Mouse (Mus musculus) hindbrain, embryonic 10.5 days (tissue): ENCODE data around the gene Wdr90. TPM values are rescaled to one million over a fixed set of nuclear protein-coding genes. Genes with fewer than 3 reads are reported as not detected.
A peak's percentile ranks its signal among the peaks of the same experiment; 100 is the strongest.

ENCODE experiments used
- DNase-seq: peaks from one replicate; pipeline ENCODE4 v3.0.0-alpha.2; 2017; ENCODE audit warnings: low spot score
- H3K27ac ChIP-seq: fragments of 300-500 bp; sonication (generic); 2 replicates; pipeline ENCODE4 v1.5.1; 2016; ENCODE audit warnings: mild to moderate bottlenecking, moderate library complexity
- H3K27me3 ChIP-seq: fragments of 300-500 bp; sonication (generic); 2 replicates; pipeline ENCODE4 v1.6.1; 2016; ENCODE audit warnings: mild to moderate bottlenecking; ENCODE audit not compliant: poor library complexity, insufficient read depth, severe bottlenecking
- H3K36me3 ChIP-seq: fragments of 300-500 bp; sonication (generic); 2 replicates; pipeline ENCODE4 v1.6.1; 2016; ENCODE audit warnings: mild to moderate bottlenecking, moderate library complexity
- H3K4me1 ChIP-seq: fragments of 300-500 bp; sonication (generic); replicated peaks from 2 replicates; pipeline ENCODE4 v1.6.1; 2016; ENCODE audit warnings: mild to moderate bottlenecking
- H3K4me3 ChIP-seq: fragments of 300-500 bp; sonication (generic); 2 replicates; pipeline ENCODE4 v1.5.1; 2016; ENCODE audit warnings: mild to moderate bottlenecking, moderate library complexity
- H3K9me3 ChIP-seq: fragments of 300-500 bp; sonication (generic); 2 replicates; pipeline ENCODE4 v1.6.1; 2016; ENCODE audit warnings: mild to moderate bottlenecking, moderate library complexity
- WGBS: fragments of 180-500 bp; shearing (Covaris S2); methylation state at CpG from one replicate; pipeline ENCODE4 v1.1.7; 2016; 5-methylcytosine and 5-hydroxymethylcytosine counted together
- polyA plus RNA-seq: library from polyadenylated mRNA; unstranded; fragments of >200 nt; fragmentation: Nextera tagmentation; extraction: Ambion mirVana; gene quantifications from 2 replicates; pipeline ENCODE4 v1.2.1, GENCODE M21; 2016

Gene Wdr90
- polyA plus RNA-seq, 1 experiment from 2014 or later, result 46.0 TPM

GRCm38 (mm10) chr17:25864311-25864710 lies 3.0 kb upstream of the Wdr90 start:
- H3K9me3 ChIP-seq, result no peaks in the 10 kb centered on the region
- peaks cover 58% of the 10 kb centered on the region for H3K4me1 ChIP-seq
- 90% methylated on average over 14 of the region's 14 CpGs for WGBS
- no peak for DNase-seq
- H3K27me3 ChIP-seq, result 0 out of 2 replicates have a peak, but pooled peaks cover 2% of the 10 kb centered on the region
- no peak overlapping the region; the same call in 1 of the 2 replicates for H3K4me3 ChIP-seq
- peaks cover under 1% of the 10 kb centered on the region; the same call in 1 of the 2 replicates for H3K36me3 ChIP-seq
- no peak overlapping the region for H3K27ac ChIP-seq

GRCm38 (mm10) chr17:25863681-25864080 lies 2.4 kb upstream of the Wdr90 start:
- peaks cover 55% of the 10 kb centered on the region for H3K4me1 ChIP-seq
- H3K9me3 ChIP-seq, result no peaks in the 10 kb centered on the region
- 0 out of 2 replicates have a peak, but pooled peaks cover 2% of the 10 kb centered on the region for H3K27me3 ChIP-seq
- 92% methylated on average over 6 of the region's 6 CpGs for WGBS
- H3K36me3 ChIP-seq, result peaks cover 7% of the 10 kb centered on the region; the same call in 1 of the 2 replicates
- no peak for DNase-seq
- H3K27ac ChIP-seq, result no peak overlapping the region
- no peak overlapping the region for H3K4me3 ChIP-seq

- H3K36me3 ChIP-seq, result peaks cover 16% of the 10 kb centered on the region
- peaks cover 38% of the 10 kb centered on the region for H3K4me1 ChIP-seq
- 16% methylated on average over 6 of the region's 6 CpGs for WGBS
- H3K27ac ChIP-seq, result peak overlapping the region; percentile 96
- no peaks in the 10 kb centered on the region for H3K9me3 ChIP-seq
- no peak for DNase-seq
- peak overlapping the region; percentile 82 for H3K4me3 ChIP-seq
- no peaks in the 10 kb centered on the region for H3K27me3 ChIP-seq
These were observed 657 bp upstream of the Wdr90 start for GRCm38 (mm10) chr17:25861704-25862612.

- 91% methylated on average over 6 of the region's 6 CpGs for WGBS
- Histone ChIP-seq H3K27me3 (no peaks in the 10 kb centered on the region), H3K4me1 (peaks cover 34% of the 10 kb centered on the region), H3K9me3 (no peaks in the 10 kb centered on the region), H3K27ac (peak overlapping the region; percentile 96), H3K4me3 (peak overlapping the region; percentile 82), H3K36me3 (peaks cover 29% of the 10 kb centered on the region)
- no peak for DNase-seq
These were observed 1.1 kb downstream of the Wdr90 start for GRCm38 (mm10) chr17:25860229-25860628.

GRCm38 (mm10) chr17:25844396-25844901 lies 16.9 kb downstream of the Wdr90 start, which contains the start of gene Rhot2:
Rhot2 (minus strand) TSS chr17:25844851.
- under 1% methylated on average over 21 of the region's 21 CpGs for WGBS
- H3K27ac ChIP-seq, result peak within 1 kb of the TSS; percentile 95
- peak; percentile 93 for DNase-seq

GRCm38 (mm10) chr17:25843636-25844395 lies 17.5 kb downstream of the Wdr90 start:
- peaks cover 38% of the 10 kb centered on the region for H3K4me1 ChIP-seq
- H3K27me3 ChIP-seq, result no peaks in the 10 kb centered on the region
- no peak for DNase-seq
- peak overlapping the region; percentile 86 for H3K4me3 ChIP-seq
- H3K36me3 ChIP-seq, result peaks cover 85% of the 10 kb centered on the region
- peak overlapping the region; percentile 95 for H3K27ac ChIP-seq
- WGBS, result 4% methylated on average over 38 of the region's 38 CpGs
- H3K9me3 ChIP-seq, result no peaks in the 10 kb centered on the region

More at GRCm38 (mm10) chr17:25844396-25844901, 16.9 kb downstream of the Wdr90 start, which contains the start of gene Rhot2:
- no peaks in the 10 kb centered on the region for H3K27me3 ChIP-seq
- peaks cover 85% of the 10 kb centered on the region for H3K36me3 ChIP-seq
- no peaks in the 10 kb centered on the region for H3K9me3 ChIP-seq
- peaks cover 31% of the 10 kb centered on the region for H3K4me1 ChIP-seq
- H3K4me3 ChIP-seq, result peak within 1 kb of the TSS; percentile 86

GRCm38 (mm10) chr17:25843122-25843521 lies 18.2 kb downstream of the Wdr90 start:
- no peak for DNase-seq
- Histone ChIP-seq H3K4me3 (peak overlapping the region; percentile 86), H3K4me1 (peaks cover 44% of the 10 kb centered on the region), H3K27me3 (no peaks in the 10 kb centered on the region), H3K9me3 (no peaks in the 10 kb centered on the region), H3K27ac (no peak overlapping the region), H3K36me3 (peaks cover 85% of the 10 kb centered on the region)
- WGBS, result 90% methylated on average over 4 of the region's 4 CpGs

GRCm38 (mm10) chr17:25842509-25842908 lies 18.8 kb downstream of the Wdr90 start:
- Histone ChIP-seq H3K9me3 (no peaks in the 10 kb centered on the region), H3K4me1 (peaks cover 50% of the 10 kb centered on the region), H3K4me3 (peak overlapping the region; percentile 9; the same call in 1 of the 2 replicates), H3K27me3 (no peaks in the 10 kb centered on the region), H3K36me3 (peaks cover 84% of the 10 kb centered on the region), H3K27ac (no peak overlapping the region)
- WGBS, result 86% methylated on average over 3 of the region's 3 CpGs
- no peak for DNase-seq

GRCm38 (mm10) chr17:25841117-25841880 lies 20.0 kb downstream of the Wdr90 start, which contains the start of gene Gm20683:
Gm20683 (minus strand) TSS chr17:25841763.
- DNase-seq, result no peak
- no peaks in the 10 kb centered on the region for H3K9me3 ChIP-seq
- peak within 1 kb of the TSS; percentile 9; the same call in 1 of the 2 replicates for H3K4me3 ChIP-seq
- H3K27me3 ChIP-seq, result no peaks in the 10 kb centered on the region
- peaks cover 62% of the 10 kb centered on the region for H3K4me1 ChIP-seq
- no peak within 1 kb of the TSS for H3K27ac ChIP-seq
- peaks cover 71% of the 10 kb centered on the region for H3K36me3 ChIP-seq
- 93% methylated on average over 22 of the region's 22 CpGs for WGBS

- 95% methylated on average over 6 of the region's 6 CpGs for WGBS
- Histone ChIP-seq H3K9me3 (no peaks in the 10 kb centered on the region), H3K4me1 (peaks cover 70% of the 10 kb centered on the region), H3K36me3 (peaks cover 71% of the 10 kb centered on the region), H3K4me3 (no peak overlapping the region), H3K27me3 (no peaks in the 10 kb centered on the region), H3K27ac (no peak overlapping the region)
- DNase-seq, result no peak
These were observed 20.8 kb downstream of the Wdr90 start for GRCm38 (mm10) chr17:25840519-25840918.

- DNase-seq, result no peak
- Histone ChIP-seq H3K4me3 (0 out of 2 replicates have a peak overlapping the region, but pooled peaks have one; percentile 7), H3K36me3 (peaks cover 72% of the 10 kb centered on the region), H3K27me3 (no peaks in the 10 kb centered on the region), H3K4me1 (peaks cover 73% of the 10 kb centered on the region), H3K27ac (no peak overlapping the region), H3K9me3 (no peaks in the 10 kb centered on the region)
- WGBS, result 90% methylated on average over 14 of the region's 14 CpGs
These were observed 21.7 kb downstream of the Wdr90 start for GRCm38 (mm10) chr17:25839455-25840235.
